Mouse (Mus musculus) lung, embryonic 14.5 days (tissue): ENCODE data around the gene Fgf12. TPM values are rescaled to one million over a fixed set of nuclear protein-coding genes. Genes with fewer than 3 reads are reported as not detected.
A peak's percentile ranks its signal among the peaks of the same experiment; 100 is the strongest.

Experiments
- ATAC-seq: fragments of 200-750 bp; cut with Nextera tagmentation; 2 replicates; pipeline ENCODE4 v1.8.0; 2017; ENCODE audit warnings: mild to moderate bottlenecking, moderate TSS enrichment, moderate library complexity; ENCODE audit not compliant: insufficient read depth
- DNase-seq: peaks from one replicate; pipeline ENCODE4 v3.0.0-alpha.2; 2015
- H3K27ac ChIP-seq: fragments of 300-500 bp; sonication (generic); 2 replicates; pipeline ENCODE4 v1.5.1; 2014; ENCODE audit warnings: low read depth, mild to moderate bottlenecking, moderate library complexity
- H3K27me3 ChIP-seq: fragments of 300-500 bp; sonication (generic); 2 replicates; pipeline ENCODE4 v1.6.1; 2014; ENCODE audit warnings: low read length, control low read depth; ENCODE audit not compliant: insufficient read depth
- H3K36me3 ChIP-seq: fragments of 300-500 bp; sonication (generic); 2 replicates; pipeline ENCODE4 v1.6.1; 2014; ENCODE audit warnings: control low read depth; ENCODE audit not compliant: insufficient read depth
- H3K4me1 ChIP-seq: fragments of 300-500 bp; sonication (generic); 2 replicates; pipeline ENCODE4 v1.6.1; 2014; ENCODE audit warnings: antibody characterized with exemption, control low read depth; ENCODE audit not compliant: insufficient read depth
- H3K4me2 ChIP-seq: fragments of 300-500 bp; sonication (generic); 2 replicates; pipeline ENCODE4 v1.6.1; 2014; ENCODE audit warnings: mild to moderate bottlenecking
- H3K4me3 ChIP-seq: fragments of 300-500 bp; sonication (generic); 2 replicates; pipeline ENCODE4 v1.5.1; 2014; ENCODE audit warnings: low read depth, low read length
- H3K9ac ChIP-seq: fragments of 300-500 bp; sonication (generic); 2 replicates; pipeline ENCODE4 v1.6.1; 2014
- H3K9me3 ChIP-seq: fragments of 300-500 bp; sonication (generic); 2 replicates; pipeline ENCODE4 v1.6.1; 2016; ENCODE audit warnings: low read depth, low read length, control low read depth
- CTCF ChIP-seq: IDR thresholded peaks from 2 replicates; pipeline ENCODE4 v1.5.1; 2016; ENCODE audit warnings: antibody characterized with exemption, low read depth
- WGBS: fragments of 180-500 bp; shearing (Covaris S2); extraction: QIAGEN DNeasy Blood & Tissue Kit; methylation state at CpG from one replicate; pipeline ENCODE4 v1.1.7; 2014; 5-methylcytosine and 5-hydroxymethylcytosine counted together
- polyA plus RNA-seq: library from polyadenylated mRNA; unstranded; fragments of >200 nt; fragmentation: Nextera tagmentation; extraction: Ambion mirVana; gene quantifications from 2 replicates; pipeline ENCODE4 v1.2.1, GENCODE M21; 2014

The Fgf12 gene
- polyA plus RNA-seq, 1 experiment from 2014 or later = 1.6 TPM

GRCm38 (mm10) chr16:28479022-28479421 is 273.8 kb downstream of the Fgf12 start:
- no peak overlapping the region for H3K4me2 ChIP-seq
- no peaks in the 10 kb centered on the region for H3K4me1 ChIP-seq
- H3K4me3 ChIP-seq = no peak overlapping the region
- H3K9me3 ChIP-seq = no peaks in the 10 kb centered on the region
- no peaks in the 10 kb centered on the region for H3K27me3 ChIP-seq
- no peak overlapping the region for H3K9ac ChIP-seq
- no peak overlapping the region for H3K27ac ChIP-seq
- WGBS = 93% methylated on average over 2 of the region's 2 CpGs
- DNase-seq = no peak
- ATAC-seq = no peak
- no peak for TF ChIP-seq CTCF
- no peaks in the 10 kb centered on the region for H3K36me3 ChIP-seq

GRCm38 (mm10) chr16:28476651-28477050 is 276.2 kb downstream of the Fgf12 start:
- ATAC-seq (no peak), DNase-seq (no peak)
- H3K4me2 ChIP-seq = no peak overlapping the region
- H3K9me3 ChIP-seq = no peaks in the 10 kb centered on the region
- no peaks in the 10 kb centered on the region for H3K36me3 ChIP-seq
- no peak overlapping the region for H3K27ac ChIP-seq
- H3K4me1 ChIP-seq = no peaks in the 10 kb centered on the region
- no peak for TF ChIP-seq CTCF
- no peak overlapping the region for H3K9ac ChIP-seq
- 92% methylated on average over 4 of the region's 4 CpGs for WGBS
- H3K4me3 ChIP-seq = no peak overlapping the region
- no peaks in the 10 kb centered on the region for H3K27me3 ChIP-seq

- Histone ChIP-seq H3K4me1 (no peaks in the 10 kb centered on the region), H3K4me2 (no peak overlapping the region), H3K27me3 (no peaks in the 10 kb centered on the region), H3K27ac (no peak overlapping the region), H3K9me3 (no peaks in the 10 kb centered on the region), H3K9ac (no peak overlapping the region), H3K36me3 (no peaks in the 10 kb centered on the region), H3K4me3 (no peak overlapping the region)
- 64% methylated on average over 1 of the region's 1 CpGs for WGBS
- DNase-seq (no peak), ATAC-seq (no peak)
- no peak for TF ChIP-seq CTCF
Observed at GRCm38 (mm10) chr16:28475553-28475952, 277.3 kb downstream of the Fgf12 start.

GRCm38 (mm10) chr16:28454821-28455220 is 298.0 kb downstream of the Fgf12 start:
- no peak overlapping the region for H3K9ac ChIP-seq
- H3K27ac ChIP-seq = no peak overlapping the region
- DNase-seq = no peak
- no peak overlapping the region for H3K4me2 ChIP-seq
- H3K4me1 ChIP-seq = no peaks in the 10 kb centered on the region
- H3K36me3 ChIP-seq = no peaks in the 10 kb centered on the region
- H3K27me3 ChIP-seq = no peaks in the 10 kb centered on the region
- ATAC-seq = no peak
- WGBS = 63% methylated on average over 3 of the region's 3 CpGs
- no peak overlapping the region for H3K4me3 ChIP-seq
- TF ChIP-seq CTCF = no peak
- no peaks in the 10 kb centered on the region for H3K9me3 ChIP-seq

GRCm38 (mm10) chr16:28447114-28447455 is 305.8 kb downstream of the Fgf12 start:
- Histone ChIP-seq H3K4me1 (no peaks in the 10 kb centered on the region), H3K9me3 (no peaks in the 10 kb centered on the region), H3K4me3 (peak overlapping the region; percentile 59), H3K4me2 (peak overlapping the region; percentile 99), H3K27ac (no peak overlapping the region), H3K9ac (no peak overlapping the region; the same call in 1 of the 2 replicates), H3K36me3 (no peaks in the 10 kb centered on the region), H3K27me3 (peaks cover 29% of the 10 kb centered on the region; the same call in 1 of the 2 replicates)
- ATAC-seq (peak; percentile 43; the same call in 1 of the 2 replicates), DNase-seq (no peak)
- 1% methylated on average over 5 of the region's 6 CpGs for whole genome bisulfite sequencing
- no peak for TF ChIP-seq CTCF

- 0 out of 2 replicates have a peak, but pooled peaks have one; percentile 4 for TF ChIP-seq CTCF
- H3K36me3 ChIP-seq = no peaks in the 10 kb centered on the region
- under 1% methylated on average over 80 of the region's 82 CpGs for WGBS
- H3K9ac ChIP-seq = peak overlapping the region; percentile 41
- peak overlapping the region; percentile 99 for H3K4me2 ChIP-seq
- peak overlapping the region; percentile 59 for H3K4me3 ChIP-seq
- no peaks in the 10 kb centered on the region for H3K4me1 ChIP-seq
- peaks cover 29% of the 10 kb centered on the region; the same call in 1 of the 2 replicates for H3K27me3 ChIP-seq
- DNase-seq (peak; percentile 54), ATAC-seq (peak; percentile 68)
- no peaks in the 10 kb centered on the region for H3K9me3 ChIP-seq
- no peak overlapping the region for H3K27ac ChIP-seq
Observed at GRCm38 (mm10) chr16:28446334-28447113, 306.3 kb downstream of the Fgf12 start.

- Histone ChIP-seq H3K4me3 (peak overlapping the region; percentile 59), H3K36me3 (no peaks in the 10 kb centered on the region), H3K4me1 (no peaks in the 10 kb centered on the region), H3K27ac (no peak overlapping the region), H3K9me3 (no peaks in the 10 kb centered on the region), H3K27me3 (peaks cover 29% of the 10 kb centered on the region; the same call in 1 of the 2 replicates), H3K4me2 (peak overlapping the region; percentile 99), H3K9ac (peak overlapping the region; percentile 41)
- ATAC-seq (peak; percentile 33), DNase-seq (no peak)
- no peak for TF ChIP-seq CTCF
- under 1% methylated on average over 35 of the region's 42 CpGs for WGBS
Observed at GRCm38 (mm10) chr16:28445800-28446333, 307.0 kb downstream of the Fgf12 start.
